Mouse (Mus musculus) spleen, postnatal 14 days (tissue): ENCODE measurements around the gene Gm36864.

Experiments used
- DNase-seq, 2 experiments: peaks; one replicate each; pipeline ENCODE4 v3.0.0; 2021 to 2022; ENCODE audit warnings: low spot score in 2 of 2

Gene Gm36864

DNA sequence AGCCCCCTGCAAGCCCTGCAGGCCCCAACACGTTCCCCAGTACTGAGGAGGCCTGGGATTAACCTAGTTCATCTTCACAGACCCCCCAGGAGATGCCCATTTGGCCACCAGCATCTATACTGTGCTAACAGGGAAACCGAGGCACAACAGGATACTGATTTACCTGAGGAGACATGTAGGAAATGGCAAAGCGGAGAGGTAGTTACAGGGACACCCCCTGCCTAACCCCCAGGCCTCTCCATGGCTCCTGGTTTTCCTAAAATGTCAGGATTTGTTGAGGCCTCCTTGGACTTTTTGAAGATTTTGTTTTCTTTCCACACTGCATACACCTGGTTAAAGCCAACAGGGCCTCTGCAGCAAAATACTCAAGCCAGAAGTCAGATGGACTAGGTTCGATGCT, 21.3 kb downstream of the Gm36864 start, which contains the start of gene Acp4:
Acp4 (minus strand) TSS at position 101 of the 400 bp plus-strand sequence.
- no peak for DNase-seq

DNA sequence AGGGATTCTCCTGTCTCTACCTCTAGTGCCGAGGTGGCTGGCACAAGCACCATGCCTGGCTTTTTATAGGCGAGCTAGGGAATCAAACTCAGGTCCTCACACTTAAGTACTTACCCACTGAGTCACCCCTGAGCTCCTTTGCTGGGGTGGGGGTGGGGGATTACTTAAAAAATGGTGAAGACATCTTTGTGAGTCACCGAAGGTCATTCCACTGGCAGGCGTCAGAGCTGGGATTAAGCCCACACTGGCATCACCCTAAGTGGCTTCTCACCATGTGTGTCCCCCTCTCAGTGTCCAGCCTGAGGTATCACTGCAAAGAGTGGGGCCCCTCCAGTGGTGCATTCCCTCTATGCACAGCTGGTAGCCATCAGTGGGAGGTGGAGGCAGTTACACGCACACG, 24.4 kb downstream of the Gm36864 start:
- DNase-seq: no peak

- no peak for DNase-seq
These were observed 25.2 kb downstream of the Gm36864 start, which contains the start of gene Gm15517 for GRCm38 (mm10) chr7:44261147-44261546. TSS of gene Gm15517 (plus strand) at chr7:44261447.

GRCm38 (mm10) chr7:44262791-44263643, 27.0 kb downstream of the Gm36864 start:
- DNase-seq: peak; percentile 82 to 89

GRCm38 (mm10) chr7:44268117-44268516, 32.1 kb downstream of the Gm36864 start:
- DNase-seq: no peak

DNA sequence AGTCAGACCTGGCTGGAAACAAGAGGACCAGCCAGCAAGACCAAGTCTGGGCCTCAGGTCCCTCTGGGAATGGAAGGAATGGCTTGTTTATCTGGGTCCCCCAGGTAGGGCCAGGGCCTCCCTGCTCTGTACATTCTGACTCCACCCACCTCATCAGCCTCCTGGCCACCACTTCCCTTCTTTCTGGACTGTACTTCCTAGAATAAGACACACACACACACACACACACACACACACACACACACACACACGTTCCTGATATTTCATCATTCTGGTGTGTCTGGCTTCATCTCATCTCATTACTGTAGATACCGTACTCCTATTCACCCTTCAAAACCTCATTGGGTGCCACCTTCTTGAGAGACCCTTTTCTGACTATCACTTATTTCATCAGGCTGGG, 33.4 kb downstream of the Gm36864 start:
- DNase-seq: no peak

- no peak for DNase-seq
These were observed 35.3 kb downstream of the Gm36864 start for GRCm38 (mm10) chr7:44271309-44271708.

- no peak for DNase-seq
These were observed 36.6 kb downstream of the Gm36864 start for GRCm38 (mm10) chr7:44272546-44272945.

DNA sequence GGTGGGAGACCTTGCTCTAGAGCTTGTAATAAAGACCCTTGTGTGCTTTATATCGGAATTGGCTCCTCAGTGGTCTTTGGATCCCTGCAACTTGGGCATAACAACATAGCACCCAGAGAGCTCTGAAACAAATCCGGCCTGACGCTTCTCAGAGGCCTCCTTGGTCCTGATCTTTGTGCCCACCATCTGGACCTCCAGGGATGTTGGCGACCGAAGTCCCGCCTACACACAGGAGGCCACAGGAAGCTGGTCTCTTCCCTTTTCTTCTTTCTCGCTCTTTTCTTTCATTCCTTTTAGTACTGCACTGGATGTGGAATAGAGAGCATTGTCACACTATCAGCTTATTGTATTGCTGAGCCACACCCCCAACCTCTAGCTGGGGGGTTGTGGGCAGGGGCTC, 37.5 kb downstream of the Gm36864 start:
- DNase-seq: no peak

GRCm38 (mm10) chr7:44274096-44274495, 38.1 kb downstream of the Gm36864 start:
- no peak for DNase-seq

DNA sequence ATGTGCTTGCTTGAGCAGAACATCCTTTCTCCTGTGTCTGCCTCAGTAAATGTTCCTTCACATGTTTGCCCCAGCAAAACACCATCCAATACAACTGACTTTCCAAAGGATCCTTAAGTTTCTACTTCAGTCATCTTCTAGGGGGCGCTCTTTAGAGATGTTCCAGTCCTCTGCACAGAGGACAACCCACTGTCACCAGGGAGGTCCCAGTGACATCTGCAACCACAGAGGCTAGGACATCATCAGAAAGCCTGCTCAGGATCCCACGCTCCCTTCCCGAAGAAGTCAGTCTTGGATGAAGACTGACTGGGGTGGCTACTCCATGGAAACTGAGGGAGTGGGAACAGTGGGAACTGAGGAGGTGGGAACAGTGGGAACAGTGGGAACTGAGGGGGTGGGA, 39.6 kb downstream of the Gm36864 start:
- no peak for DNase-seq

GRCm38 (mm10) chr7:44276461-44277249, 40.7 kb downstream of the Gm36864 start:
- DNase-seq: no peak

GRCm38 (mm10) chr7:44277250-44277622, 41.3 kb downstream of the Gm36864 start:
- DNase-seq: peak in 1 of 2 experiments; percentile 23

- DNase-seq: no peak
These were observed 45.0 kb downstream of the Gm36864 start for GRCm38 (mm10) chr7:44280959-44281358.

DNA sequence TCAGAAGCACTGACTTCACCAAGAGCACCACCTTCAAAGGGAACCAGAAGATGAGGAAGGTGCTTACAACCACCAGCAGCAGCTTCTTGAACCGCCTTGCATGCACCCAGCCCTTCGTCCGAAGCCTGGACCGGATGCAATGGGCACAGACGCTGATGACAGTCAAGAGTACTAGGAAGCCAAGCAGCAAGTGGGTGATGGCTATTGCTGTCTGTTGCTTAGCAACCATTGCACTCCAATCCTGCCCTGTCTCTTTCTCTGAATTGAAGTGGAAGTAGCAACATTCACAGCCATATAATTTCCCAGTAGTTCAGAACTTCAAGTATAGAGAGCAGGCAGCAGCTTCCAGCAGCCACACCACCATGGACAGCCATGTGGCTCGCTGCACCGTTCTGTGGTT, 45.6 kb downstream of the Gm36864 start:
- DNase-seq: no peak

DNA sequence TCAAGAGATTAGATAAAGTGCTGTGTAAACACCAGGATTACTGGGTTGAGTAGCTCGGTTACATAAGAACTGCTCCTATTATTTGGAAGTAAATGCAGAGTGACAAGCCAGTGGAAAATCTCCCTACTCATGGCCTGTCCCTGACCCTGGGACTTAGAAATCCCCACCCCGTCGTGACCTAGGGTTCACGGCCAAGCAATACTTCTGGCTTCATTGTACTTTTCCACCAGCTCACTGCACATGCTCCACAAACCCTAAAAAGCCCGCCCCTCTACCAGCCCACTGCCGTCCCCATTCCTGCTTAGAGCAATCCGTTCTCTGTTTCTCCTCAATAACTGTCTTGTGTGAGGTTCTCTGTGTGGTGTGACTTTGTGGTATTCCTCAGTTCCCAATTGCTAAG, 51.8 kb downstream of the Gm36864 start:
- DNase-seq: no peak

GRCm38 (mm10) chr7:44290986-44291385, 55.0 kb downstream of the Gm36864 start:
- no peak for DNase-seq

- DNase-seq: no peak
These were observed 55.4 kb downstream of the Gm36864 start for GRCm38 (mm10) chr7:44291418-44291817.
